Mouse (Mus musculus): ENCODE data around the gene Rbfox2.
A peak's percentile ranks its signal among the peaks of the same experiment; 100 is the strongest.

Gene Rbfox2

DNA sequence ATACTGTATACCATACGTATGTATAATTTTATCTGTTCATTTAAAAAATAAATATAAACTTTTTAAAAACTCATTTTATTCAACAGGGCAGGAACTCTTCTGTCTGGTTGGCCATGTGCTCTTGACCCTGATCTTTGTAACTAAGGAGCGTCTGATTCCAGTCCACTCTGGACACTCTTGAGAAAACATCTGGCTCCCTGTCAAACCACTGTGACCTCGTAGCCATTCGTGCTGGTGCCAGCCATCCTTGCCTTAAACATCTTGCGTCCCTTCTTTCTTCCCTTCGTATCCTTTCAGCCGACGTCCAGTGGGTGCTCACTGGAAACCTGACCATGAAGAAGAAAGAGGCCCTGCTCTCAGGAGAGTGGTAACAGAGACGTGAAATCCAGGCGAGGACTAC is 16.4 kb upstream of the Rbfox2 start:
- Histone ChIP-seq H3K9me3 (ENCODE audit: low read length) (no peaks in the 10 kb centered on the region), H3K36me3 (ENCODE audit: insufficient read depth, low read length) (no peaks in the 10 kb centered on the region), H3K4me3 (replicated peaks; ENCODE audit: low read length) (no peak overlapping the region), H3K4me1 (replicated peaks; ENCODE audit: low read depth, low read length) (peaks cover 10% of the 10 kb centered on the region; the same call in 1 of the 2 replicates), H3K27me3 (ENCODE audit: insufficient read depth, low read length) (no peaks in the 10 kb centered on the region)
- TF ChIP-seq CTCF (conservative IDR thresholded peaks at IDR 0.05; ENCODE audit: low read length) (no peak), POU5F1 (IDR thresholded peaks at IDR 0.05; ENCODE audit: borderline replicate concordance, low read length) (no peak), NANOG (IDR thresholded peaks at IDR 0.05; ENCODE audit: borderline replicate concordance, low read length) (no peak)

DNA sequence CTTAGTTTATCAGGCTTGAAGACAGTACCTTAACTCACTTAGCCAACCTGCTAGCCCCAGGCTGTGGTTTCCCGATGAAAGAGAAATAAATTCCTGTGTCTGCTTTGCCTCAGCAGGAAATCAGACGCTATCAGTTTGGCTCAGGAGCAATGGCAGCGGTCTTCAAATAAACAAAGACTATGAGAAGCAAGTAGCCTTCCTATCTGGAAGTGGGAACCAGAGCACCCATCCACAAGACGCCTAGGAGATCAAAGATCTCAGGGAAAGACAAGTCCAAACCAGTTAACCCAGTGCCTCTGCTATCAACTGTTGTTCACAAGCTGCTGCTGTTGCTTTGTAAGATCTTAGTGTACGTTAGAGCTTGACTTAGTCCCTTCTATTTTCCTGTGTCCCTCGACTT is 6.9 kb upstream of the Rbfox2 start:
- Histone ChIP-seq H3K4me3 (replicated peaks; ENCODE audit: low read length) (peak overlapping the region; percentile 56), H3K36me3 (ENCODE audit: insufficient read depth, low read length) (no peaks in the 10 kb centered on the region), H3K4me1 (replicated peaks; ENCODE audit: low read depth, low read length) (peaks cover 40% of the 10 kb centered on the region), H3K9me3 (ENCODE audit: low read length) (no peaks in the 10 kb centered on the region), H3K27me3 (ENCODE audit: insufficient read depth, low read length) (no peaks in the 10 kb centered on the region)
- TF ChIP-seq POU5F1 (IDR thresholded peaks at IDR 0.05; ENCODE audit: borderline replicate concordance, low read length) = no peak
- TF ChIP-seq NANOG (IDR thresholded peaks at IDR 0.05; ENCODE audit: borderline replicate concordance, low read length) = no peak; the same call in 1 of the 2 replicates
- no peak for TF ChIP-seq CTCF (conservative IDR thresholded peaks at IDR 0.05; ENCODE audit: low read length)

GRCm38 (mm10) chr15:77312796-77313195 is 6.0 kb upstream of the Rbfox2 start:
- Histone ChIP-seq H3K4me1 (replicated peaks; ENCODE audit: low read depth, low read length) (peaks cover 47% of the 10 kb centered on the region), H3K27me3 (ENCODE audit: insufficient read depth, low read length) (no peaks in the 10 kb centered on the region), H3K36me3 (ENCODE audit: insufficient read depth, low read length) (no peaks in the 10 kb centered on the region), H3K4me3 (replicated peaks; ENCODE audit: low read length) (no peak overlapping the region), H3K9me3 (ENCODE audit: low read length) (no peaks in the 10 kb centered on the region)
- no peak for TF ChIP-seq POU5F1 (IDR thresholded peaks at IDR 0.05; ENCODE audit: borderline replicate concordance, low read length)
- TF ChIP-seq NANOG (IDR thresholded peaks at IDR 0.05; ENCODE audit: borderline replicate concordance, low read length) = no peak
- TF ChIP-seq CTCF (conservative IDR thresholded peaks at IDR 0.05; ENCODE audit: low read length) = no peak

DNA sequence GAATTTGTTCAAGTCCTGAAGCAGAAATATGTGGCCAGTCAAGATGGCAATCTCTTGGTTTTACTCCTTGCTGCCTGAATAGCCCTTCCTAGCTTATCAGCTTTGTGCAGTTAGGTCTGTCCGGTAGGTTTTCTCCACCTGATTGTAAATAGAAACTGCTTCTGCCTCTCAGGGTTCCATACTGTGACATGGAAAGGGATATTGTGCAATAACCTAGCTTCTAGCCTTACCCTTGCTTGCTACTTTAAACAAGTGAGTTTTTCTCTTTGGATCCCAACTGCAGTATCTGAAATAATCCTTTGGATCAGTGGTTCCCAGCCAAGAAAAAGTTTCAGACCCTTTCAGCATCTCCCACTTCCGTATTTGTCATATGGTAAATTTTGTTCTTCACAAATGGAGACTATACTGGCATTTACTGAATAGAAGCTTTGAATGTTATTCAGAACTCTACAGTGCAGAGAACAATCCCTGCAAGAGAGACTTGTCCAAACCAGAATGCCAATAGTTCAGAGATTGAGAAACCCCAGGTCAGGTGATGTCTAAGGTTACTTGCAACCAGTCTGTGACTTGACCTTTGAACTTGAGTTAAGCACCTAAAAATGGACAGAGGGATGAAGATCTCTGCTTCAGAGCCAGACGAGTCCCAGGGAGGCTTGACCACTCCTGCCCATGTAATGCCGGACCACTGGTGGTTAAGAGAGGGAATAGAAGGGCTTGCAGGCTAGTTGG is 1.1 kb upstream of the Rbfox2 start:
- H3K4me3 ChIP-seq (replicated peaks; ENCODE audit: low read length) = peak overlapping the region; percentile 94
- TF ChIP-seq POU5F1 (IDR thresholded peaks at IDR 0.05; ENCODE audit: borderline replicate concordance, low read length) (no peak), CTCF (conservative IDR thresholded peaks at IDR 0.05; ENCODE audit: low read length) (no peak), NANOG (IDR thresholded peaks at IDR 0.05; ENCODE audit: borderline replicate concordance, low read length) (no peak)
- H3K9me3 ChIP-seq (ENCODE audit: low read length) = no peaks in the 10 kb centered on the region
- peaks cover 9% of the 10 kb centered on the region for H3K36me3 ChIP-seq (ENCODE audit: insufficient read depth, low read length)
- H3K27me3 ChIP-seq (ENCODE audit: insufficient read depth, low read length) = no peaks in the 10 kb centered on the region
- peaks cover 45% of the 10 kb centered on the region for H3K4me1 ChIP-seq (replicated peaks; ENCODE audit: low read depth, low read length)

DNA sequence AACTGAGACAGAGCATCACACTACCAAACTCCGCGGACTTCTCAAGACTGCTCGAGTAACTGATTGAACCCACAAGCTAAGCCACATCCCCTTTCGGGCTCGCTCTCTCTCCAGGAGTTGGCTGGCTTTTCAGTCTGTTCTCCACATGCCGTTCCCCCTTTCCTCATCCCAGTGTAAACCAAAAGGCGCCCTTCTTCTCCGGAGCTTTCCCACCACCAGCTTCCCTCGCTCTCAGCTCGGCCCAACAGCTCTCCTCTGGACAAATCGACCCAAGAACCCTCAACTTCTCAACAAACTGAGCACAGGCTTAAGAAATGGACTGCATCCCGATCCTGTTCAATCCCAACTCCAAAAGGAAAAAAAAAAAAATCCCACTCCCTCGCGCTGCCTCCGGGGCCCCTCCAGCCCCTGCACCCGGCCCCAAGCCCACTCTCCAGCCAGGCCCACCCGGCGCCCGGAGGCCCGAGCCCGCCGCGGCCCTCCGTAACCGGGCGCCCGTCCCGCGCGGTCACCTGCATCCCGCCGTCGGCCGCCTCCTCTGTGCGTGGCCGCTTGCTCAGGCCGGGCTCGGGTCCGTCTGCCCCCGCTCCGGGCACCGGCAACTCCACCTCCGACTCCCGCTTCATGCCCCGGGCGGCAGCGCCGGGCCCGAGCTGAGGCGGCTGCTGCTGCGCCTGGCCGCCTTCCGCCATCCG is 805 bp downstream of the Rbfox2 start:
- peak overlapping the region; percentile 94 for H3K4me3 ChIP-seq (replicated peaks; ENCODE audit: low read length)
- H3K27me3 ChIP-seq (ENCODE audit: insufficient read depth, low read length) = no peaks in the 10 kb centered on the region
- no peak for TF ChIP-seq NANOG (IDR thresholded peaks at IDR 0.05; ENCODE audit: borderline replicate concordance, low read length)
- no peak for TF ChIP-seq POU5F1 (IDR thresholded peaks at IDR 0.05; ENCODE audit: borderline replicate concordance, low read length)
- TF ChIP-seq CTCF (conservative IDR thresholded peaks at IDR 0.05; ENCODE audit: low read length) = no peak
- no peaks in the 10 kb centered on the region for H3K9me3 ChIP-seq (ENCODE audit: low read length)
- peaks cover 59% of the 10 kb centered on the region for H3K4me1 ChIP-seq (replicated peaks; ENCODE audit: low read depth, low read length)
- peaks cover 28% of the 10 kb centered on the region for H3K36me3 ChIP-seq (ENCODE audit: insufficient read depth, low read length)

- TF ChIP-seq POU5F1 (IDR thresholded peaks at IDR 0.05; ENCODE audit: borderline replicate concordance, low read length) = no peak
- TF ChIP-seq NANOG (IDR thresholded peaks at IDR 0.05; ENCODE audit: borderline replicate concordance, low read length) = no peak
- TF ChIP-seq CTCF (conservative IDR thresholded peaks at IDR 0.05; ENCODE audit: low read length) = no peak
- Histone ChIP-seq H3K4me1 (replicated peaks; ENCODE audit: low read depth, low read length) (peaks cover 65% of the 10 kb centered on the region), H3K27me3 (ENCODE audit: insufficient read depth, low read length) (no peaks in the 10 kb centered on the region)
Measured at GRCm38 (mm10) chr15:77304960-77305359, 1.8 kb downstream of the Rbfox2 start.

GRCm38 (mm10) chr15:77301122-77301521 is 5.7 kb downstream of the Rbfox2 start:
- no peak for TF ChIP-seq POU5F1 (IDR thresholded peaks at IDR 0.05; ENCODE audit: borderline replicate concordance, low read length)
- no peak for TF ChIP-seq NANOG (IDR thresholded peaks at IDR 0.05; ENCODE audit: borderline replicate concordance, low read length)
- TF ChIP-seq CTCF (conservative IDR thresholded peaks at IDR 0.05; ENCODE audit: low read length) = no peak
- no peak overlapping the region for H3K4me3 ChIP-seq (replicated peaks; ENCODE audit: low read length)
- H3K27me3 ChIP-seq (ENCODE audit: insufficient read depth, low read length) = no peaks in the 10 kb centered on the region
- no peaks in the 10 kb centered on the region for H3K9me3 ChIP-seq (ENCODE audit: low read length)
- H3K36me3 ChIP-seq (ENCODE audit: insufficient read depth, low read length) = peaks cover 44% of the 10 kb centered on the region
- peaks cover 64% of the 10 kb centered on the region for H3K4me1 ChIP-seq (replicated peaks; ENCODE audit: low read depth, low read length)

More at GRCm38 (mm10) chr15:77304960-77305359, 1.8 kb downstream of the Rbfox2 start:
- H3K36me3 ChIP-seq (ENCODE audit: insufficient read depth, low read length) = peaks cover 36% of the 10 kb centered on the region
- no peaks in the 10 kb centered on the region for H3K9me3 ChIP-seq (ENCODE audit: low read length)
- peak overlapping the region; percentile 94 for H3K4me3 ChIP-seq (replicated peaks; ENCODE audit: low read length)

- Histone ChIP-seq H3K9me3 (ENCODE audit: low read length) (no peaks in the 10 kb centered on the region), H3K36me3 (ENCODE audit: insufficient read depth, low read length) (peaks cover 39% of the 10 kb centered on the region), H3K27me3 (ENCODE audit: insufficient read depth, low read length) (no peaks in the 10 kb centered on the region), H3K4me1 (replicated peaks; ENCODE audit: low read depth, low read length) (peaks cover 52% of the 10 kb centered on the region), H3K4me3 (replicated peaks; ENCODE audit: low read length) (no peak overlapping the region)
- TF ChIP-seq CTCF (conservative IDR thresholded peaks at IDR 0.05; ENCODE audit: low read length) (no peak), POU5F1 (IDR thresholded peaks at IDR 0.05; ENCODE audit: borderline replicate concordance, low read length) (no peak), NANOG (IDR thresholded peaks at IDR 0.05; ENCODE audit: borderline replicate concordance, low read length) (no peak)
Measured at GRCm38 (mm10) chr15:77298564-77298963, 8.2 kb downstream of the Rbfox2 start.

Data from E14TG2a.4 (cell line).